In the genomic region with DNA sequence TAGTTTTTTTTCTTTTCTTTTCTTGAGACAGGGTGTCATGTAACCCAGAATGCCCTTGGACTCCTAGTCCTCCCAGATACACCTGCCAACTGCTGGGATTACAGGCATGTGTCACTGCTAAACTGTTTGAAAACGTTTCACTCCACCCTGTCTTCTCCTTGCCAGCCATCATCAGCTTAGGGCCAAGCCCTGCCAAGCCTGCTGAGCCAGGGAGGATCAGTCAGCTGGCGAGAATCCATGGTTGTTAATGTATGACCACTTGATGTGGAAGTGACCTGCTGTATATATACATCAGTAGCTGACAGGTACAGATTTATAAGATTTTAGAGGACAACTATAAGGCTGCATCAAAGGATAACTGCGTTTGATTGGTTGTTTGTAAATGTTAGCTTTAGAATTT, we compare ENCODE assay signal across 27 mouse cellular contexts. TPM values are rescaled to one million over a fixed set of nuclear protein-coding genes. Genes with fewer than 3 reads are reported as not detected.
"Had no signal": no experiment of that assay in that cellular context is flagged by ENCODE, and none has a peak within 500 bp of the region (broad histone marks: within the 10 kb centered on the region; RNA-seq: fewer than 3 reads in every experiment).

No protein-coding gene starts in this region.

- H3K9ac ChIP-seq: heart, embryonic 13.5 days; heart, embryonic 15.5 days; hindbrain, embryonic 14.5 days; kidney, embryonic 15.5 days; limb, embryonic 12.5 days; liver, embryonic 13.5 days; liver, embryonic 15.5 days had no signal

- H3K4me1 ChIP-seq: heart, embryonic 13.5 days; heart, embryonic 15.5 days; kidney, embryonic 15.5 days; limb, embryonic 10.5 days; limb, embryonic 12.5 days; liver, embryonic 13.5 days; liver, embryonic 15.5 days had no signal

- H3K4me3 ChIP-seq: heart, adult 2 months; heart, embryonic 13.5 days; heart, embryonic 15.5 days; kidney, embryonic 15.5 days; layer of hippocampus, adult 2 months; left cerebral cortex, adult 2 months; limb, embryonic 10.5 days; limb, embryonic 12.5 days; liver, embryonic 13.5 days; liver, embryonic 15.5 days had no signal

- H3K4me2 ChIP-seq: heart, embryonic 11.5 days; heart, embryonic 13.5 days; heart, embryonic 15.5 days; hindbrain, embryonic 14.5 days; kidney, embryonic 15.5 days; limb, embryonic 12.5 days; liver, embryonic 11.5 days; liver, embryonic 13.5 days; liver, embryonic 15.5 days had no signal

- ATAC-seq: hindbrain, embryonic 16.5 days; intestine, embryonic 16.5 days had no signal

- H3K9me3 ChIP-seq: heart, embryonic 15.5 days; kidney, embryonic 15.5 days; limb, embryonic 10.5 days; limb, embryonic 12.5 days; liver, embryonic 13.5 days; liver, embryonic 15.5 days had no signal

- DNase-seq: gastrocnemius, postnatal 14 days; gastrocnemius, postnatal 36 days; heart, adult 2 months; heart, postnatal 14 days; heart, postnatal 36 days; kidney, adult 11 months; kidney, adult 2 months; kidney, adult 9 months; kidney, postnatal 14 days; kidney, postnatal 36 days; liver; liver, embryonic 13.5 days had no signal

- H3K27ac ChIP-seq: heart, adult 2 months; heart, embryonic 13.5 days; heart, embryonic 15.5 days; hindbrain, embryonic 14.5 days; kidney, embryonic 15.5 days; kidney, postnatal 0 days; layer of hippocampus, adult 2 months; left cerebral cortex, adult 2 months; limb, embryonic 10.5 days; limb, embryonic 12.5 days; liver, embryonic 13.5 days; liver, embryonic 15.5 days had no signal

- H3K36me3 ChIP-seq: heart, embryonic 13.5 days; heart, embryonic 15.5 days; kidney, embryonic 15.5 days; limb, embryonic 10.5 days; limb, embryonic 12.5 days; liver, embryonic 13.5 days; liver, embryonic 15.5 days had no signal

- H3K27me3 ChIP-seq: kidney, embryonic 15.5 days; liver, embryonic 13.5 days; liver, embryonic 15.5 days had no signal

RNA-seq across cellular contexts. Expression of gene Rims4, which starts 51.8 kb away (rescaled TPM):
- total RNA-seq: hematopoietic stem cell, adult 5-6 weeks had no signal
